Mouse (Mus musculus) layer of hippocampus, adult 9-11 months (tissue): ENCODE measurements around the gene Tbc1d17.
"Not testable (repeated sequence)": the region's sequence is repeated elsewhere in the genome, so short reads cannot be mapped to it uniquely, and the experiment has no call there.

Experiments used
- DNase-seq: peaks from one replicate; pipeline ENCODE4 v3.0.0; 2022

Tbc1d17 gene

DNA sequence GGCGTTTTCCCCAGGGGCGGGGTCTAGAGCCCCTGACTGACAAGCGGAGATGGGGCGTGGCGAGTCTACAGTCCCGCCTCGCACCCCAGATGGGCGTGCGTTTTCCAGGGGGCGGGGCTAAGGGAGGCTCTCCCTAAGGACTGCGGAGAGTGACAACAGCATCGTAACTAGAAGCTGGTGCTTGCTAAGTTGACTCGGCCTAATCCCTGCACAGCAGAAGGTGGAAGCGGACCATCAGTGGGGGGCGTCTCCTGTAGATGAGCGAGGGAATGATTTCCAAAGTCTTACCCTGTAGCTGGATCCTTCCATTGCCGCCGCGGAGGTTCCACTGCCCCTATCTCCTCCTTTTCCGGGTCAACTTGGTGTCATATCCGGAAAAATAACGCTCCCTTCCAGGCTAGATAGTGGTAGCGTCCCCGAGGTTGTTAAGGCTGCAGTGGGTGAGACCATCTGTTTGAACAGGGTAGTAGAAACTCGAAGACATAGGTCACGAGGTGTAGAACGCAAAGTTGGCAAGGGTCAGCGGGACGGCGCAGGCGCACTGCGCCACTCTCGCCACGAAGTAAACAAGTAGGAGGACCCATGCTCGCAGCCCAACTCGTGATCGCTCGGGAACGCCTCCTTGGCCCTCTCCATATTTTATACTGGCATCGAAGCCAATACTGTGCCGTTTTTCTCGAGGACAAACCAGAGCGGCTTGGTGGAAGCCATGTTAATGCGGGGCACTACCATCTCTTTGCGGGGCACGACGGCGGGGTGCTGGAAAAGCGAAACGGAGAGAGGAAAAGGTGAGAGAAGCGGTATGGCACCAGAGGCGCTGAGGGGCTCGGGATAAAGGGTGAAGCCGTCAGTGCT lies at the start of gene Tbc1d17, which contains the start of gene Akt1s1:
Gene Tbc1d17 (minus strand): TSS at position 519 of the 855 bp plus-strand sequence.
Gene Akt1s1 (plus strand): TSS at position 431 of the 855 bp plus-strand sequence.
- DNase-seq: peak; percentile 100

DNA sequence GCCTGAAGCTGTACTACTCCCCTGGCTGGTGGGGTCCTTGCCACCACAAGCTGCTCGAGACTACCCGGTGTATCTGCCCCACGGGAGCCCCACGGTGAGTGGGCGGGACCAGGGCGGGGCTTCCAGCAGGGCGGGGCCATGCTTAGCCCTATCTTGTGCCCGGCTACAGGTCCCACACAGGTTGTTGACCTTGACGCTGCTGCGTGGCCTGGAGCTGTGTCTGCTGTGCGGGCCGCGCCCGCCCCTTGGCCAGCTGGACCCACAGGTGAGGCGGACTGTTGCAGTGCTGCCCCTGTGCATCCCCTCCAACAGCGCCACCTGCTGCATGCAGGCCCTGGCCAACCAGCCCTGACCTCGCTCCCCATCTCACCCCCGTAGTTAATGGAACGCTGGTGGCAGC lies 49.7 kb upstream of the Tbc1d17 start:
- no peak for DNase-seq

DNA sequence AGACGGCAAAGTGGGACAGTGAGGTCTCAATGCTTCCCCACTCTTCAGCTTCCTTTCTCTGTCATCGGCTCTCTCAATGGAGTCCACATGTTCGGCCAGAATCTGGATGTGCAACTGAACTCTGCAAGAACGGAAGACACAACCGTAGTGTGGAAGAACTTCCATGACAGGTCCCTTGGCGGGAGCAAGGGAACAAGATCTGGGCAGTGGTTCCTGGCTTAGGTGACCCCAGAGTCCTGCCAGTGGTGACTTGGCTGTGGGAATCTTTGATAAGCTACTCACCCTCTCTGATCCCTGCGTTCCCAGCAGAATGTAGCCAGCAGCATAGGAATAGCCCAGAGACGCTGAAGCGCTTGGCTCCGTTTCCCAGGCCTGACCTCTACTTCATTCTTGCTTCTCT lies 47.6 kb upstream of the Tbc1d17 start:
- DNase-seq: no peak

DNA sequence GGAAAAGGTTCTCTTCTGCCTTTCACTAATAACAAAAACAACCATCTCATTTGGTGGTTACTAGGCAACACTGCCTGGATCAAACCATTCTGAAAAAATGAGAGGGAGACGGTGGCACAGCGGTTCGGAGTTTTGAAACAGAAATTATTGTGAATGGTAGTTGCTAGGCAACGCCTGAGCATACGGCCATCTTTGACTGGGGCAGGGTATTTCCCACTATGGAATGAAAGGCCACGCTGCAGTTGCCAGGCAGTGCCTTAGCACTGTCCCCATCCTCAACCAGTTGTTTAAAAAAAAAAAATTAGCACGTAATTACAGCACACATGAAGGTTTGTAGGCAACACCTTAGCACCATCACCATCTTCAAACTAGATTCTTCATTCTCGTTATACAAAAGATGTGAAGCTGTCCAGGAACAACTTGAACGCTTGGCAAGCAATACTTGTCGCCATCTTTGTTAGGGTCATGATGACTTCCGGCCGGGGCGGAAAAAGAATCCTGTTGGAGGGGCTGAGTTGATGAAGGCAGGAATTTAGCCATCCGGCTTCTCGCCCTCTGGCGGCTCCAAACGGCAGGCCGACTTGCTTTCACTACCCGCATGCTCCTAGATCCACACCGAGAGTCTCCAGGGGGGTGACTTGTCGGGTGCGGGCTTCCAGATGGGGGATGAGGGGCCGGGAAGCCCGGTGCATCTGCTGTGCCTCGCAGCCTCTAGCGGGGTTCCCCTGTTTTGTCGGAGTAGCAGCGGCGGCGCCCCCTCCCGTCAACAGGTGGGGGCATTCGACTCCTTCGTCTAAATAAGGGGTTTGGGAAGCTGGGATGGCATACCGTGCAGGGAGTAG lies 46.9 kb upstream of the Tbc1d17 start, which contains the start of gene Fuz:
Gene Fuz (plus strand): TSS at position 487 of the 842 bp plus-strand sequence.
- DNase-seq: peak; percentile 95

DNA sequence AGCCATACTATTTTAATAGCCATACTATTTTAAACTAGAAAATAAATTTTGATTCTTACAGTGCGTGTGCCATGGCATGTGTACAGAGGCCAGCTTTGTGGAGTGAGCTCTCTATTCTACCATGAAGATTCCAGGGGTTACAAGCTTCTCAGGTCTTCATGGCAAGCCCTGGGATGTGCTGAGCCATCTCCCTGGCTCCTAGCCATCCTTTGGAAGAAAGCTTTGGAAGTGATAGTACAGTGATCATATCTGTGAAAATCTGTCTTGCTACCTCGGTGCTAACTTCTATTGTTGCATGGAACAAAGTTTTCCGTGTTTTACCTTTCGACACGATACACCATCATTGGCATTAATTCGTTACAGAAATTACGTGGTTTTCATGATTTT lies 46.3 kb upstream of the Tbc1d17 start:
- DNase-seq: no peak

DNA sequence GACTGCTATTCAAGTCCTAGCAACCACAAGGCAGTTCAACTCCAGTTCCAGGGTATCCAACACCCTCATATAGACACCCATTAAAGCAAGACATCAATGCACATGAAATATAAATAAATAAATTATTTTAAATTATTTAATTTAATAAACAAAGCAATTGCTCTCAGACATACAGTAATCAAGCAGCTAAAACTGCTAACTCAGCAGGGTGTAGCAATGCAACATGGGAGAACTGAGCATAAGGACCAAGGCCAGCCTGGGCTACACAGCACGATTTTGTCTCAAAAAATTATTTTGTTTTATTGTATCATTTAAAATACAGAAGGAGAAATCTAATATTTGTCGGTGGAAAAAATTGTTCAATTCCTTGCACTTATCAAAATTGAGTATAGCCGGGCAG lies 45.3 kb upstream of the Tbc1d17 start:
- DNase-seq: no peak

DNA sequence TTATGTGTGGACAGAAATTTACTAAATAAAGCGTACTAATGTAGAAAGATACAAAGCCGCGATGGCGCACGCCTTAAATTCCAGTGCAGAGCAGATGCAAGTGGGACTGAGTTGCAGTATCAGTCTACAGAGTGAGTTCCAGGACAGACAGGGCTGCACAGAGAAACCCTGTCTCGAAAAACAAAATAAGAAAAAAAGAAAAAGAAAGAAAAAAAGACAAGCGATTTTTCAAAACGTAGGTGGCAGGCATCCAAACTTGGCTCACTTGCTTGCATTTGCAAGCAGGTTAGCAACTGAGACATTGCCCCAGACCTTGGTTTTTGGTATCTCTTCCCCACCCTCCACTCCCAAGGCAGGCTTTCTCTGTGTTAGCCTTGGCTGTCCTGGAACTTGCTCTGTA lies 44.3 kb upstream of the Tbc1d17 start:
- no peak for DNase-seq

DNA sequence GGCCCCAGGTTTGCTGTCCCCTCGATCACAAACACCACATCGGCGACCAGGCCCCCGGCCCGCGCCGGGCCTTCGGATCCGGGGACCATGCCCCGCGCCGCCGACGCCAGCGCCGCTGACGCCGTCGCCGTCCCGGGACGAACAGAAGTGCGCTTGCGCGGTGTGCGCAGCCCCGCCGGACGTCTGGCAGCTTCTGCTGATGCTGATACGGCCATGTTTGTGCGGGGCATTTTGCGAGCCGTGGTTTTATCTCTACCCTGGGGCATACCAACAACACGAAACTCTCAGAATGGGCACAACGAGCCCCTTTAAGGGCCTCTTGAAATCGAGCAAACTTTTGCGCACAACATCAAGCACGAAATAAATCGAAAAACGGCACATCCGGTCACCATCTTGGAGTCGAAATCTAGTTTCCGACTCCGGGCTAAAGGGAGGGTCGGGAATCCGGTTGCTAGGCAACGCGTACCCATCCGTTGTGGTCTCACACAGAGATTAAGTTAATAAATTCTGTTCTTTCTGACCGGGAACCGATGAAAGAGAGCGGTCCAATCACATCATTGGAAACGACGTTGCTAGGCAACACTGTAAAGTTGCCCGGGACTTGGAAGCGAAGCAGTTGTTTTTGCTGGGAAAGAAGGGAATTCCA lies 43.5 kb upstream of the Tbc1d17 start, which contains the start of gene Med25:
Gene Med25 (minus strand): TSS at position 437 of the 646 bp plus-strand sequence.
- peak; percentile 97 for DNase-seq

DNA sequence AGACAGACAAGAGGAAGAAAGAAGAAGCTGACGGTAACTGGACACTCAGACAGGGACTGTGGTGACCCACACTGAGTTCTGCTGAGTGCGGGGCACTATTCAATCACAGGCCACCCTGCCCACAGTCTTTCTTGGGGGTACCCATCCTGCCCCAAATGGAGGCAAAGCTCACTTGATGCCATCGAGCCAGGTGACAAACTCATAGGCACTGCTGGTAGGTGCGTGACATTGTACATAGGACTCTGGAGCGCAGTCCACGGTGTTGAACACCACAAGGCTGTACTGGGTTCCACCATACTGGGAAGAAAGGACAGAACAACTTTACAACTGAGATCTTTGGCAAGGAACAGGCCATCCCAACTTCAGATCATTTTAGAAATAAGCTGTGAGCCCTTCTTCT lies 42.7 kb upstream of the Tbc1d17 start:
- DNase-seq: no peak

DNA sequence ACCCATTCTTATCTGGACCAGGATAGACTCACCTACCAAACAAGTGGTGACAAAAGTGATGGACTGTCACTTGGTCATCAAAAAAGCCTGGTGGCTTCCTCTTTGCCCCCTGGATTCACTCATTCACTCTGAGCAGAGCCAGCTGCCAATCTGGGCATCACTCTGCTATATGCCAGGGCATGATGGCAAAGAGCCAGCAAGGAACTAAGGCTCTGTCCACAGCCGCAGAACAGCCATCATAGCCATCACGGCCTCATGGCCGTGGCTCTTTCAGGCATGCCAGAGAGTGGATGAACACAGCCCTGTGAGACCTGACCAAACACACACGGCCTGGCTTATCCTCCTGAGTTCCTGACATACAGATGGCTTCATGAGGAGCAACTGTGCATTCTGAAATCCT lies 41.9 kb upstream of the Tbc1d17 start:
- no peak for DNase-seq

DNA sequence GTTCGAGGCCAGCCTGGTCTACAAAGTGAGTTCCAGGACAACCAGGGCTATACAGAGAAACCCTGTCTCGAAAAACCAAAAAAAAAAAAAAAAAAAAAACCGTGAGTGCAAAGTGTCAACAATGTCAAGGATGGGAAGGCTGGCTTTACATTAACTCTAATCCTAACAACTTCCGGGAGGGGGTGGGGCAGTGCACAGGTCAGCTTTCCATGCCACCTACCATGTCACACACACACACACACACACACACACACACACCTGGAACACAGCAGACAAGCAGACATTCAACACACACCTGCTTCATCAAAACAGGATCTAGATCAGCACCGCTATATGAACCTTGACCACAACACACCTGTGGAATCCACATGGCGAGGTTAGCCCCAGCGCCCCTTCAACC lies 41.3 kb upstream of the Tbc1d17 start:
- DNase-seq: no peak

DNA sequence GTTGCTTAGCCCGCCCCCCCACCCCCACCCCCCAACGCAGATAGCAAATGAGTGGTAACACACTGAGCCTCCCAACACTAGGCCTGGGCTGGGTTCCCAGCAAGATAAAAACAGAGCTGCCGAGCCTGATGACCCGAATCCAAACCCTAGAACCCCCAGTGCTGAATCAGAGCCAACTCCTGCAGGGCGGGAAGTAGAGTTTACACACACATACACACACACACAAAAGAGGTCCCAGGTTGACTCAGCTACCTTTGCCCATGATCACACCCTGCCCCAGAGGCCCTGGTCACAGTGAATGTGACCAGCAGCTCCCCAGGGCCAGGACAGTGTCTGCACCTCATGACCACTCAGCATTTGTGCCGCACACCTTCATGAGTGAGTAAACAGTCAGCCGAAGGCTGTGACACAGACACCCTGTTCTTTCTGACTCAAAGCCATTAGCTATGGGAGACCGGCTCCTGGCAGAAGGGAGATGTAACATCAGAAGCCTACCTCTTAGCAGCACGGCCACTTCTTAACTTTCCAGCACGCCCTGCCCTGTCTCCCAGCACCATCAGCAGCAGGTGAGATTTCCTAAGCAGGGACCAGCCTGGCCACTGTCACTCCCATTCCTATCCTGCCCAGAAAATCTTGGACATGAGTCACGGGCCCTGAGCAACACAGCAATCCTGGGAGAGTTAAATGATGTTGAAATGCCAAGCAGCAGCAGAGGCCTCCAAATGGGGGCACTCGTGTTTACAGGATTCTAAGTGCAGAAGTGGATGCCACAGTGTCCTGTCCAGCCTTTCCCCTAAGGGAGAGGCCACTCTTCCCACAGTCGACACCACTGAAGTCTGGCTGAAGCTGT lies 39.6 kb upstream of the Tbc1d17 start:
- no peak for DNase-seq

DNA sequence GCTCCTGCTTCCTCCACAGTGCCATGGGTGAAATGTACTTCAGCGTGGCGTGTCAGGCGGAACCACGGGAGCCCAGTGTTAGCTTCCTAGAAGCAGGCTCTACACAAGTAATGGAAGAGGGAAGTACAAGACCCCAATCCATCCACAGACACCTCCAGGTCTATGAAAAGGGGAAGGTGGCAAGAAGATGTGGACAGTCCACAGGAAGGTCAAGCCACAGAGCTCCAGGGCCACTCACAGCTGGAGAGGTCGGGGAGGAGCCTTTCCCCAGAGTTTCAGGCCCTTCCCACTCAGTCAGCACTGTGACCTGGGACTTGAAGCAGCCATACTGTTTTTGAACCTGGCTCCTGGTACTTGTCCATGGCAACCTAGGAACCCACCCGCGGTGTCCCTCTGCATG lies 38.1 kb upstream of the Tbc1d17 start:
- DNase-seq: no peak

DNA sequence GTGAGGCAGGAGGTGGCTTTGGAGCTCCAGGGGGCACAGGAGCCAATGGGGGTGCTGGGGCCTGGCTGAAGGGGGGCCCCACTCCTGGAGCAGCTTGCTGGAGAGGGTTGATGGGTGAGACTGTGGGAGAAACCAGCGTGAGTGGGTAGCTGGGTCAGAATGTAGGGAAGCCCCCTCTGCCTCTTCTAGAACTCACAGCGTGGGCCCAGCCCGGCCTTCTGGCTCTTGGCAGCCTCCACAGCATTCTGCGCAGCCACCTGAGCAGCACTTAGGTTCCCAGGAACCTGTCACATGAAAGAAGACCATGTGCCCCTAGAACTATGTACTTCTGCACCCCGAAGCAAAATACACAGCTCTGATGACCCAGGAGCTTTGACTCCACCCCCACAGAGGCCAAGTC lies 35.8 kb upstream of the Tbc1d17 start:
- DNase-seq: no peak

DNA sequence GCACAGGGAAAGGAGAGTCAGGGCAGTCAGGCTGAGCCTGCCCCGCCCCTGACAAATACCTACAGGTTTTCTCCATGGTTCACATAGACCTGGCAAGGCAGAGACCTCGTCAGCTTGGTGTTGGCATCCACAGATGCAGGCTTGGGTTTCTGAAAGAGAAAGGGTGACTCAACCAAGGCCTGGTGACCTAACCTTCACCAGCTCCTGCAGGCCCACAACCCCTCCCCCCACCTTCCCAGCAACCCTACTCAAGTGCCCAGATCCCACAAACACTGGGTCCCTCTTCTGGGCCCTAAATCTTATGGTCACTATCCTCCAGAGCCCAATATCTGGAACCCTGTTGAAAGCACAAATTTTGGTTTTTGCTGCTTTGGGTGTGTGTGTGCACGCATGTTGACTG lies 34.2 kb upstream of the Tbc1d17 start:
- no peak for DNase-seq

DNA sequence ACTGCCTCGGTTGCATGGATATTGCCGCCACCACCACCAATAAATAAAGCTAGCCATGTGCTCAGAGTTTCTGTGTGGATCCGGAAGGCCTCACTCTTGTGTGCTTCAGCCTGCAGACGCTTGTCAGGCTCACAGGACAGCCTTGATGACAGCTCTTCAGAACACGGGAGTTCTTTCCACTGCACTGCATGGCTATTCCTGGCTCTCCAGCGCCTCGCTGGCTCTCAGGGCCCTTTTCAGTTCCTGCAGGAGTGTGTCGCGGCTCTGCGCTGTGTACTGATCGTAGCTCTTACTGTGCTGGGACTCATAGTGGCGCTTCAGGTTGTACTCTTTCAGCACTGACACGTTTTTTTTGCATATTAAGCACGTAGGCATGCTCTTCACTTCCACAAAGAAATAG lies 29.0 kb upstream of the Tbc1d17 start:
- DNase-seq: no peak

DNA sequence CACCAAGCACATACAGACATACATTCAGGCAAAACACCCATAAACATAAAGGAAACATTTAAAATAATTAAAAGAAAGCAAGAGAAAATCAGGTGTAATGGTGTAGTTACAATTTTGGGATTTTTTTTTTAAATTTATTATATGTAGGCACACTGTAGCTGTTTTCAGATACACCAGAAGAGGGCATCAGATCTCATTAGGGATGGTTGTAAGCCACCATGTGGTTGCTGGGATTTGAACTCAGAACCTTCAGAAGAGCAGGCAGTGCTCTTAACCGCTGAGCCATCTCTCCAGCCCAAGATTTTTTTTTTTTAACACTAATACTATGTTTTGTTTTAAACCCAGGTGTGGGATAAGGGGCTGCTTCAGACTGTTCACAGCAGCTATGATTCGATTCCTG lies 22.9 kb upstream of the Tbc1d17 start:
- DNase-seq: not testable (repeated sequence)

DNA sequence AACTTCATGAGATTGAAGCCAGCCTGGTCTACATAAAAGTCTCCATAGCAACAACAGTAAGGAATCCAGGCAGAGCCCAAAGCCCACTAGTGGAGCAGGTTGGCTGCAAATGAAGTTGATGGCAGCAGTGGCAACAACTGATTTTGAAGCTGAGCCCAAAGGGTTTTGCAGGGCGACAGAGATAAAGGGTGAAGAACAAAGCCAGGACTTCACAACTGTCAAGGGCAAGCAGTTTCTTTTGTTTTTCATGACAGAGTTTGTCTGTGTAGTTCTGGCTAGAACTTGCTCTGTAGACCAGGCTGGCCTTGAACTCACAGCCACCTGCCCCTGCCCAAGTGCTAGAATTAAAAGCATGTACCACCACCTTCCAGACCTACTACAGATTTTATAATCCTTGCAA lies 22.3 kb upstream of the Tbc1d17 start:
- no peak for DNase-seq

DNA sequence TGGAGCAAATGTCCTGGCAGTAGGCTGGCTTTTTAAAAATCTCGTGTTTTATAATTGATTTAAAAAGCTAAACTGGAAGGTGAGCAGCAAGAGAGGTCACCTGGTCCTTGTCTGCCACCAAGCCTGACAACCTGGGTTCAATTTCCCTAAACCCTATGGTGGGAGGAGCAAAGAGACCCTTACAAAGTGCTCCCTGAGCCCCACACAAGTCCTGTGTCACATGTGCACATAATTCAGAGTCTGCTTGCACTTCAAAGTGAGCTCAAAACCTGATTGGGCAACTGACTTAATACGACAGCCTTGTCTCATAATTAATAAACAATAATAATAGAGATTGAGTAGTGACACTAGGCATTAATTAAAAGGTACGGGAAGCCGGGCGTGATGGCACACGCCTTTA lies 21.7 kb upstream of the Tbc1d17 start:
- no peak for DNase-seq

DNA sequence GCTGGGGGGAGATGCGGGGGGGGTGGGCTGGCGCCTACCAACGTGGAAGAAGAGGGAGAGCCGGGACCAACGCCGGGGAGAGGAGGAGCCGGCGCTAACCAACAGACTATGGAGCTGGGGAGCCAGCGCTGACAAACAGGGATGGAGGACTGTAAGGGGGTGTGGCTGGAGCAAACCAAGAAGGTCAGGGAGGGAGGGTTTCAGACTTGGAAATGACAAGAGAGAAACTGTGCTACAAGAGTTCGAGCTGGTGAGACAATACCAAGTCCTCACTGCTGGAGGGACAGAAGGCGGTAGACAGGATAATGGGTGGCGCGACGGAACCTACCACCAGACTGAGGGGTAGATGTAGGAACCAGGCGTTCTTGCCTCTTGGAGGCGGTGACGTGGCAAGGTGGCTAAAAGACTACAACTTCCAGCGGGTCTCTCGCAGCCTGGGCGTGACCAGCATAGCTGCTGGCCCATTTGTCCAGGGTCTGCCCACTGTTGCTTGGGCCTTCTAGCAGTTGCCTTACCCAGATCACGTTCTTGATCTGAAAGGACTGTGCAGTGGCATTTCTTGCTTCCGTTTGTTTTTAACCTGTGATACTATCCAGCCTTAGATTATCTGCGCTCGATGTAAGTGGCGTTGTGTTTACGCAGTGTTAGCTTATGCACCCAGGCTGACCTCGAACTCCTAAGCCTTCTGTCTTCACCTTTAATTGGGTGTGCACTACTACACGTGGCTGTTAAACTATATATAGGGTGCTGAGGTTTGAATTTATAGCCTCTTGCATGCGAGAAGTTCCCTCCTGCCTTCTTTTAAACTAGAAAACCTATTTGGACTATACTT lies 21.0 kb upstream of the Tbc1d17 start, which contains the start of gene Ptov1:
Gene Ptov1 (minus strand): TSS at position 92 of the 832 bp plus-strand sequence.
- peak; percentile 99 for DNase-seq
